Mouse (Mus musculus): Measurements from ENCODE around the gene Pex5l. TPM values are rescaled to one million over a fixed set of nuclear protein-coding genes. Genes with fewer than 3 reads are reported as not detected.
A peak's percentile ranks its signal among the peaks of the same experiment; 100 is the strongest.

Gene Pex5l
- polyA plus RNA-seq, 1 experiment from 2014 or later: 6.6 TPM

DNA sequence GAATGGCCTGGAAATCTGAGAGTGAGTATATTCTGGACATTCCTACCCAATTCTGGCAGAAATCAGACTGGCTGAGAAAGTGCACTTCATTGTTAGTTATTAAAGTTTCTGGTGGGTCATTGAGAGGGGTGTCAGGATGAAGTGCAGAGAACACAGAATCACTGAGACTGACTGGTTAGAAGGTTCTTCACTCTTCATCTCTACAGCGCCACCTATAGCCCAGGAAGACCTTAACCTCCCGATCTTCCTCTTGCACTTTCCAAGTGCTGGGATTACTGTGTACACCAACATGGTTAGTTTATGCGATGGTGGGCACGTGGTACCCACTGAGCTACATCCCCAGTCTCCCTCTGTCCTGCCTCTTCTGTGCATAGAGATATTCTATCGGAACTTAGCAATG, 195.6 kb downstream of the Pex5l start:
- no peaks in the 10 kb centered on the region for H3K36me3 ChIP-seq (ENCODE audit: control insufficient read depth, insufficient read depth, low read length)
- 87% methylated on average over 5 of the region's 5 CpGs for WGBS
- no peaks in the 10 kb centered on the region for H3K9me3 ChIP-seq (ENCODE audit: control insufficient read depth, low read length)
- H3K4me1 ChIP-seq (ENCODE audit: control insufficient read depth, insufficient read depth, low read length): no peaks in the 10 kb centered on the region
- H3K27ac ChIP-seq (ENCODE audit: low read depth, low read length): no peak overlapping the region
- no peak overlapping the region for H3K4me3 ChIP-seq (ENCODE audit: low read depth, low read length)
- H3K9ac ChIP-seq (ENCODE audit: low read length): no peak overlapping the region
- ATAC-seq (ENCODE audit: insufficient read depth, low FRiP score, low TSS enrichment): no peak
- no peaks in the 10 kb centered on the region for H3K27me3 ChIP-seq (ENCODE audit: control insufficient read depth, insufficient read depth, low read length)
- no peak overlapping the region for H3K4me2 ChIP-seq (ENCODE audit: low read depth)
- no peak for DNase-seq (ENCODE audit: low spot score)

DNA sequence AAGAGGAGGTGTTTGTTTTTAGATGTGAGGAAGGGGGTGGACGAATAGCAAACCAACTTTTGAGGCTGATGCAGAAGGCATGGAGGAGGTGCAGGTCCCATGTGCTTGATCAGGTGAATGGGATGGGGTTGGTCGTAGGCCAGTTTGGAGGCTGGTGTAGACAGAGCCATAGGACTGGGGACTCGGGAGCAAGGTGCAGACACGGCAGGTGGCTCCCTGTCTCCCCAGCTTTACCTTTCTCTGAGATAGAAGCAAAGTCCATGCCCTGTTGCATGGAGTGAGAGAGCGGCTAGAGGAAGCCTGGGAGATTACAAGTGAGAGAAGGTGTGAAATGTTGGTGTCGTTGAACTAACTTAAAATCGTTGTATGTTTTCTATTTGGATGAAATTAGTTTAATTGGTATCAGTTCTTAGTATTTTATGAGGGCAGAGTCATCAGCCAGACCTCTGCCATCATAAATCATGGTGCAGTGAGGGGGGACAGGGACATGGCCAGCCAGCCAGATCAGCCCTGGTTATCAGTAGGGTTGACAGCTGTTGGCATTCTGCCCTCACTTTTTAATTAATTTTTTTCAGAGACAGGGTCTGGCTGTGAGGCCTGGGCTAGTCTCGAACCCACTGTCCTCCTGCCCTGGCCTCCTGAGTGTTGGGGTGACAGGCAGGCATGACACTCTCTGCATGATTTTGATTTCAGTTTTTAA, 203.1 kb downstream of the Pex5l start:
- no peak overlapping the region for H3K27ac ChIP-seq (ENCODE audit: low read depth, low read length)
- no peaks in the 10 kb centered on the region for H3K9me3 ChIP-seq (ENCODE audit: control insufficient read depth, low read length)
- no peak overlapping the region for H3K4me3 ChIP-seq (ENCODE audit: low read depth, low read length)
- DNase-seq (ENCODE audit: low spot score): no peak
- H3K9ac ChIP-seq (ENCODE audit: low read length): no peak overlapping the region
- WGBS: 80% methylated on average over 8 of the region's 8 CpGs
- H3K36me3 ChIP-seq (ENCODE audit: control insufficient read depth, insufficient read depth, low read length): no peaks in the 10 kb centered on the region
- no peaks in the 10 kb centered on the region for H3K27me3 ChIP-seq (ENCODE audit: control insufficient read depth, insufficient read depth, low read length)
- no peak overlapping the region for H3K4me2 ChIP-seq (ENCODE audit: low read depth)
- no peak for ATAC-seq (ENCODE audit: insufficient read depth, low FRiP score, low TSS enrichment)
- no peaks in the 10 kb centered on the region for H3K4me1 ChIP-seq (ENCODE audit: control insufficient read depth, insufficient read depth, low read length)

DNA sequence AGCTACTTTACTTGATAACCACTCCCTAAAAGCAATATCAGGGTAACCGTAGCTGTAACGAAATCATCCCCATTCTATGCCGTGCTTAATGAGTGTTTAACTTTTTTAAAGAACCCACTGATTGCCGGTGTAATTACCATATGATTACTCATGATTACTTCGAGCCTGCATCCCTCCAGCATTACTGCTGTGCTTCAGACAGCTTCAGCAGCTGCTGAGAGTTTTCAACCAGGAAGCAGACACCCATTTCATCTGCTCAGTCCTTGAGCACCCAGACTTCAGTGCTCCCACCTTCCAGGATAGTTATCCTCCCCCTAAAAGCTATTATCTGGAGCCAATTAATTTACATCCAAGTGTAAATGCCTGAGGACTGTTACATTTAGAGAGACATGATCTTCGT, 218.9 kb downstream of the Pex5l start:
- peaks cover 2% of the 10 kb centered on the region; the same call in 1 of the 2 replicates for H3K36me3 ChIP-seq (ENCODE audit: control insufficient read depth, insufficient read depth, low read length)
- no peaks in the 10 kb centered on the region for H3K4me1 ChIP-seq (ENCODE audit: control insufficient read depth, insufficient read depth, low read length)
- no peak overlapping the region for H3K9ac ChIP-seq (ENCODE audit: low read length)
- no peak overlapping the region for H3K27ac ChIP-seq (ENCODE audit: low read depth, low read length)
- WGBS: 78% methylated on average over 6 of the region's 6 CpGs
- H3K4me3 ChIP-seq (ENCODE audit: low read depth, low read length): no peak overlapping the region
- no peaks in the 10 kb centered on the region for H3K27me3 ChIP-seq (ENCODE audit: control insufficient read depth, insufficient read depth, low read length)
- ATAC-seq (ENCODE audit: insufficient read depth, low FRiP score, low TSS enrichment) (no peak), DNase-seq (ENCODE audit: low spot score) (no peak)
- H3K4me2 ChIP-seq (ENCODE audit: low read depth): no peak overlapping the region
- no peaks in the 10 kb centered on the region; the same call in 1 of the 2 replicates for H3K9me3 ChIP-seq (ENCODE audit: control insufficient read depth, low read length)

DNA sequence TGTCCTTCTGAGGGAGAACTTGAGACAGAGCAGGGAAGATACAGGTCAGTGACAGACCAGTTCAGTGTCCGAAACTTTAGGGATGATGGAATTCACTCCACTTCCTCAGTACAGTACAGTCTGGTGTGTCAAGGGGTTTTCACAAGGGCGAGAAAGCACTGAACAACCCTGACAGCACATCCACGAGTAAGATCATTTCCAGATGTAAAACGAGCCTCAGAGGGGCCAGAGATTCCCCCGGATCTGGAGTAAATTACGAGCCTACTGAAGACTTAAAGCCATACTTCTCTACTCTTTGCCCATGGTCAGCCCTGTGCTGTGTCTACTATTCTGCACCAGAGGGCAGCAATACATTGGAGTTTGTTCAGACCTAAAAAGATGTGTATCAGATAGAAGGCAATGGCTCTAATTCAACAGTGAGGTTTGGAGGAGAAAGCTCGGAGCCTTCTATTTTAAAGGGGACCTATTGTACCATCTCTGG, 232.9 kb downstream of the Pex5l start:
- Histone ChIP-seq H3K9ac (ENCODE audit: low read length) (no peak overlapping the region), H3K9me3 (ENCODE audit: control insufficient read depth, low read length) (no peaks in the 10 kb centered on the region), H3K4me3 (ENCODE audit: low read depth, low read length) (no peak overlapping the region), H3K27me3 (ENCODE audit: control insufficient read depth, insufficient read depth, low read length) (no peaks in the 10 kb centered on the region), H3K27ac (ENCODE audit: low read depth, low read length) (no peak overlapping the region), H3K4me2 (ENCODE audit: low read depth) (no peak overlapping the region), H3K4me1 (ENCODE audit: control insufficient read depth, insufficient read depth, low read length) (no peaks in the 10 kb centered on the region), H3K36me3 (ENCODE audit: control insufficient read depth, insufficient read depth, low read length) (no peaks in the 10 kb centered on the region)
- 57% methylated on average over 7 of the region's 7 CpGs for WGBS
- ATAC-seq (ENCODE audit: insufficient read depth, low FRiP score, low TSS enrichment) (no peak), DNase-seq (ENCODE audit: low spot score) (peak; percentile 43)

DNA sequence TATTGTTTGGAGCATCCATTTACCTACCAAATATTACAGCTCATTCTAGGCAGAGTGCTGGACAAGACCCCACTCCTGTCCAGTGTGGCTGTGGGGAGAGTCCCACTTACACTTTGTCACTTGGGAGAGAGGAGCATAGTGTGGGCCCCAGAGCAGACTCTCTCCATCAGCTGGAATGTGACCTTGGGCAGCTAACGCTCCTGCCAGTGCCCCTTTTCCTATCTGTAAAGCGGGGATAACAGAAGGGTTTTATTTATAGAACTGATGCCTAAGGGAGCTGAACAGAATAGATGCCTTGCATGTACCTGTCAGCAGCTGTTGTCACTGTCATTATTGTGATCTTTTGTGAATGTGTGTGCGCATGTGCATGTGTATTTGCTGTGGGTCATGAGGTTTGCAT, 234.6 kb downstream of the Pex5l start:
- Histone ChIP-seq H3K27me3 (ENCODE audit: control insufficient read depth, insufficient read depth, low read length) (no peaks in the 10 kb centered on the region), H3K4me2 (ENCODE audit: low read depth) (no peak overlapping the region), H3K27ac (ENCODE audit: low read depth, low read length) (no peak overlapping the region), H3K9me3 (ENCODE audit: control insufficient read depth, low read length) (no peaks in the 10 kb centered on the region), H3K9ac (ENCODE audit: low read length) (no peak overlapping the region), H3K36me3 (ENCODE audit: control insufficient read depth, insufficient read depth, low read length) (no peaks in the 10 kb centered on the region), H3K4me3 (ENCODE audit: low read depth, low read length) (no peak overlapping the region), H3K4me1 (ENCODE audit: control insufficient read depth, insufficient read depth, low read length) (no peaks in the 10 kb centered on the region)
- ATAC-seq (ENCODE audit: insufficient read depth, low FRiP score, low TSS enrichment) (no peak), DNase-seq (ENCODE audit: low spot score) (no peak)
- 87% methylated on average over 3 of the region's 3 CpGs for WGBS

DNA sequence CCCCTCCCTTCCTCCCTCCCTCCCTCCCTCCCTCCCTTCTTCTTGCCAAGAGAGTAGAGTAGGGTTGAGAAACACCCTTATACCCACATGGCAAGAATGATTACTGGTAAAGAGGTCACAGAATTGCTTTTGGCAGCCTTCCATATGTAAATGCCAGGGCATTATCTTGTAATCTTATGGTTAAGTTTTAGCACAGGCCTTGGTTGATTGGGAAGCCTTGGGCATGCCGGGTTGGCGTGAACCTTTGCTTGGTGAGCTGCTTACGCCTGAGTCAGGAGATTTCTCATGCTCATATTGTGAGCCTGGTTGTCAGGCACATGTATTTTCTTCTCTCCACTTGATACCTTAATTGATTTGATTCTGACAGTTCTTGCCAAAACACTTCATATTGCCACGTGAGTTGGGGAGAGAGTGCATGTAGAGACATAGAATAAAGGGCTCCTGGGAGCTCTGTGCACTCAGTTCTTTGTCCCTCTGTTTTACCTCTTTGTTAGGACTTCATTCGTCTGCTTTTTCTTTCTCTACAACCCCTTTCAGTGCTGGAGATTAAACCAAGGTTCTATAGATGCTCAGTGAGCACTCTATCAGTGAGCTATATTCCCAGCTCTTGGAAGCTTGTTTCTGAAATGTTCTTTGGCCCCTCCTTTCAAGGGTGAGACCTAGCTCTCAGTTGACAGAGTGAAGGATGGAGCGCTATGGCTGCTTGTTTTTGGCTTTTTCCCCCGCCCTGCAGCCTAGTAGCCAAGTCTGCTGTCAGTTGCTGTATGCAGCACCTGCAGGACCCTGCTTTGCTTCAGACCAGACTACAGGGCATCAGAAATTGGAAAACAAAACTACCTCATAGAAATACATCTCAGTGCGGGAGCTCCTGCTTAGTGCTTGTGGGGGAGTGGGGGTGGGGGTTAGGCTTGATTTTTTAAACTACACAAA, 236.9 kb downstream of the Pex5l start:
- Histone ChIP-seq H3K9me3 (ENCODE audit: control insufficient read depth, low read length) (no peaks in the 10 kb centered on the region), H3K36me3 (ENCODE audit: control insufficient read depth, insufficient read depth, low read length) (no peaks in the 10 kb centered on the region), H3K4me1 (ENCODE audit: control insufficient read depth, insufficient read depth, low read length) (no peaks in the 10 kb centered on the region), H3K27me3 (ENCODE audit: control insufficient read depth, insufficient read depth, low read length) (no peaks in the 10 kb centered on the region), H3K27ac (ENCODE audit: low read depth, low read length) (no peak overlapping the region), H3K4me2 (ENCODE audit: low read depth) (no peak overlapping the region), H3K9ac (ENCODE audit: low read length) (no peak overlapping the region), H3K4me3 (ENCODE audit: low read depth, low read length) (no peak overlapping the region)
- 86% methylated on average over 8 of the region's 8 CpGs for WGBS
- no peak for DNase-seq (ENCODE audit: low spot score)
- no peak for ATAC-seq (ENCODE audit: insufficient read depth, low FRiP score, low TSS enrichment)

DNA sequence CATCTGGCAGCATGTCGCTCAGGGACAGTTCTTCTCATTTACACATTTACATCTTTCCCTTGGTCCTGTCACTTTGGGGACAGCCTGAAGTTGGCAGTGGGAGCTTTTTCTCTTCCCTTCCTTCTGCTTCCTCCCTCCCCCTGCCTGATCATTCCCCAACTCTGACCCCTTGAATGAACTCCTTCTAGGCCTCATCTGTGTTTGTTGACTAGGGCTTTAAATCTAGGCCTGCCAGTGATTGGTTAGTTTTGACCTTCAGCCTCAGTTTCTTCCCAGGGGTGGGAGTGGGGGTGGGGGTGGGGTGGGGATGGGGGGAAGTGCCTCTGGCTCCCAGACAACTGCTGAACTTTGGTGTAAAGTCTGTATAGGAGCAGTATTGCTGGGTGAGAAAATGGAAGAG, 238.4 kb downstream of the Pex5l start:
- H3K9ac ChIP-seq (ENCODE audit: low read length): no peak overlapping the region
- H3K4me1 ChIP-seq (ENCODE audit: control insufficient read depth, insufficient read depth, low read length): no peaks in the 10 kb centered on the region
- no peak overlapping the region for H3K4me2 ChIP-seq (ENCODE audit: low read depth)
- no peak overlapping the region for H3K4me3 ChIP-seq (ENCODE audit: low read depth, low read length)
- 78% methylated on average over 1 of the region's 1 CpGs for WGBS
- DNase-seq (ENCODE audit: low spot score): no peak
- H3K27ac ChIP-seq (ENCODE audit: low read depth, low read length): no peak overlapping the region
- no peak for ATAC-seq (ENCODE audit: insufficient read depth, low FRiP score, low TSS enrichment)
- no peaks in the 10 kb centered on the region for H3K27me3 ChIP-seq (ENCODE audit: control insufficient read depth, insufficient read depth, low read length)
- no peaks in the 10 kb centered on the region for H3K36me3 ChIP-seq (ENCODE audit: control insufficient read depth, insufficient read depth, low read length)
- no peaks in the 10 kb centered on the region for H3K9me3 ChIP-seq (ENCODE audit: control insufficient read depth, low read length)

DNA sequence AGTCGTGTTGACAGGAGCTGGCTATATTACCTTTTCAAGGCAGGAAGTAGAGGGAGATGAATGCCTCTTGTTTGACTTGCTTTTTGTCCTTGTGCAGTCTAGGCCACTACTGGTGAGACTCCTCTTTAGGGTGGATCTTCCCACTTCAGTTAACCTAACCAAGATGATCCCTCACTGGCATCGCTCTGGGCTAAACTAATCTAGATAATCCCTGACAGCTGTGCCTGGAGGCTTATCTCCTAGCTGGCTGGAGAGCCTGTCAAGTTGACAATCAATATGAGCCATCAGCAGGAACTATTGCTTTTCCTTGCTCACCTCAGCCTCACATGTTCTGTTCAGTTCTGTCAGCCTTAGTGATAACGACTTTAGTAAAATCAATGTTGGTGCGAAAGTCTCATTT, 239.6 kb downstream of the Pex5l start:
- Histone ChIP-seq H3K4me3 (ENCODE audit: low read depth, low read length) (no peak overlapping the region), H3K4me2 (ENCODE audit: low read depth) (no peak overlapping the region), H3K36me3 (ENCODE audit: control insufficient read depth, insufficient read depth, low read length) (no peaks in the 10 kb centered on the region), H3K9ac (ENCODE audit: low read length) (no peak overlapping the region), H3K27ac (ENCODE audit: low read depth, low read length) (no peak overlapping the region), H3K4me1 (ENCODE audit: control insufficient read depth, insufficient read depth, low read length) (no peaks in the 10 kb centered on the region), H3K9me3 (ENCODE audit: control insufficient read depth, low read length) (no peaks in the 10 kb centered on the region), H3K27me3 (ENCODE audit: control insufficient read depth, insufficient read depth, low read length) (no peaks in the 10 kb centered on the region)
- DNase-seq (ENCODE audit: low spot score) (no peak), ATAC-seq (ENCODE audit: insufficient read depth, low FRiP score, low TSS enrichment) (no peak)
- 71% methylated on average over 4 of the region's 4 CpGs for WGBS
